Mouse (Mus musculus) kidney, adult 2 months (tissue): ENCODE measurements around the gene Esr1.

Source experiments
- CTCF ChIP-seq: fragments of 200-500 bp; conservative IDR thresholded peaks from 2 replicates; pipeline ENCODE4 v1.5.1; 2011; ENCODE audit warnings: low read depth, mild to moderate bottlenecking, control low read depth, low read length, moderate library complexity, mixed read lengths; ENCODE audit not compliant: insufficient read depth, insufficient read length
- POLR2A ChIP-seq: fragments of 200-500 bp; IDR thresholded peaks from one replicate; pipeline ENCODE4 v1.6.1; 2011; ENCODE audit warnings: low read depth, low read length, control low read depth

DNA sequence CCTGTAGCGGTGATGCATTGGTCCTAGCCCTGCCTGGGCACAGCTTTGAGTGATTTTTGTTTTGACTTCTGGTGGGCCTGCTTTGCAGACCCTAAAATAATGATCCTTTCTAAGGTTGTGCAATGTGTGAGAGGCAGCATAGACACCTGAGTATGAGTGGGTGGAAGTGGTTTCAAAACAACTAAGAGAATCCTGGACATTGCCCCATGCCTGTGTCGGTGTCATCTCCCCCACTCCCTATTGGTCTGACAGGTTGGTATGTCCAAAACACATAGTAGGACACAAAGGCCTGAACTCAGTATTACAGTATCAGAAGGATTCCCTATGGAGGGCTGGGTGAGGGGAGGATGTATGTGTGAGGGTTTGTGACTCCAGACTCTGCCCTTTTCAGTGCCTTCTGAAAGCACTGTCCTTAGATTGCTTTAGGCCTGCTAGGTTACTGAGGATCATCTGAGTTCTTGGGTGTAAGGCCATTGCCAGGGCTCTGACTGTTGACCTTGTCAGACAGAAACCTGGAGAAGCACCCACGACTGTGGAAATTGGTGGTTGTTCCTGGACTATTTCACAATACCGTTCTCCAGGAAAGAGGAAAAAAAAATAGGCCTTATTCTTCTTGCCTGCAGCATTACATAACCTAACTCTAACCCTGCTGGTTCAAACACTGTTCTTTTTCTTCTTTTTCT is 6.7 kb upstream of the Esr1 start:
- TF ChIP-seq POLR2A (no peak), CTCF (no peak)
